In the genomic region with DNA sequence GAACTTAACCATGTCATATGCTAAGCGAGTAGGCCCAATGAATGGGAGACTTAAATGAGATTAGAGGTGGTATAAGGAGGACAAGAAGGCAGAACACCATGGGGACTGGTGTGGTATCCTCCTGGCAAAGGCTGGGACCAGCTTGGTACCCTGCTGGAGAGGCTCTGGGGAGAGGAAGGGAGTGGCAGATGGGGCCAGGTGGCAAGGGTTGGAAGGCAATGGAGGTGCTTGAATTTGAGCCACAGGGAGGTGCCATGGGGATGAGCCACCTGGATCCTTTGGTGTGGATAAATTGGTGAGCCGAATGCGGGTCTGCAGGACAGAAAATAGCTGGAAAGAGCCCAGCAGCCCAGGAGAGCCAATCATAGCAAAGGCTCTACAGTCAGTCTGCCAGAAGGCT, we compare ENCODE assay signal across 19 mouse cellular contexts. TPM values are rescaled to one million over a fixed set of nuclear protein-coding genes. Genes with fewer than 3 reads are reported as not detected.
A peak's percentile ranks its signal among the peaks of the same experiment; 100 is the strongest.
DNase-seq lines count a peak whose midpoint lies in the region; ATAC-seq lines count a peak whose summit lies in the region.
"Had no signal": no experiment of that assay in that cellular context is flagged by ENCODE, and none has a peak within 500 bp of the region (broad histone marks: within the 10 kb centered on the region; RNA-seq: fewer than 3 reads in every experiment).

No protein-coding gene starts in this region.

- H3K4me2 ChIP-seq in hindbrain, embryonic 13.5 days = no peak overlapping the region
- no peak overlapping the region for H3K4me2 ChIP-seq in hindbrain, embryonic 11.5 days (replicated peaks; ENCODE audit: low read depth, low read length)
- H3K4me2 ChIP-seq in midbrain, embryonic 13.5 days (replicated peaks) = no peak overlapping the region
- H3K4me2 ChIP-seq in midbrain, embryonic 14.5 days (ENCODE audit: low read length) = no peak overlapping the region
- H3K4me2 ChIP-seq: embryonic facial prominence, embryonic 13.5 days; heart, embryonic 13.5 days; kidney, embryonic 15.5 days; liver, embryonic 15.5 days; midbrain, embryonic 15.5 days; neural tube, embryonic 12.5 days; stomach, embryonic 15.5 days had no signal

- no peaks in the 10 kb centered on the region for H3K36me3 ChIP-seq in hindbrain, embryonic 13.5 days
- no peaks in the 10 kb centered on the region for H3K36me3 ChIP-seq in hindbrain, embryonic 11.5 days (ENCODE audit: control insufficient read depth, insufficient read depth, low read length)
- H3K36me3 ChIP-seq in midbrain, embryonic 13.5 days = no peaks in the 10 kb centered on the region
- no peaks in the 10 kb centered on the region for H3K36me3 ChIP-seq in midbrain, embryonic 14.5 days (ENCODE audit: control insufficient read depth, insufficient read depth, low read length)
- H3K36me3 ChIP-seq: embryonic facial prominence, embryonic 13.5 days; heart, embryonic 13.5 days; kidney, embryonic 15.5 days; liver, embryonic 15.5 days; midbrain, embryonic 15.5 days; neural tube, embryonic 12.5 days; stomach, embryonic 15.5 days had no signal

- H3K9me3 ChIP-seq in hindbrain, embryonic 13.5 days = no peaks in the 10 kb centered on the region
- H3K9me3 ChIP-seq in hindbrain, embryonic 11.5 days (ENCODE audit: control insufficient read depth, low read length) = no peaks in the 10 kb centered on the region
- H3K9me3 ChIP-seq in midbrain, embryonic 13.5 days = no peaks in the 10 kb centered on the region
- no peaks in the 10 kb centered on the region for H3K9me3 ChIP-seq in midbrain, embryonic 14.5 days (ENCODE audit: control insufficient read depth, low read length)
- H3K9me3 ChIP-seq: embryonic facial prominence, embryonic 13.5 days; heart, embryonic 13.5 days; kidney, embryonic 15.5 days; liver, embryonic 15.5 days; midbrain, embryonic 15.5 days; neural tube, embryonic 12.5 days; stomach, embryonic 15.5 days had no signal

- peak overlapping the region; percentile 1; the same call in 1 of the 2 replicates for H3K27ac ChIP-seq in hindbrain, embryonic 13.5 days
- no peak overlapping the region for H3K27ac ChIP-seq in hindbrain, embryonic 11.5 days (ENCODE audit: low read depth, low read length)
- H3K27ac ChIP-seq in midbrain, embryonic 13.5 days = peak overlapping the region; percentile 41; the same call in 1 of the 2 replicates
- H3K27ac ChIP-seq in midbrain, embryonic 14.5 days (replicated peaks; ENCODE audit: low read depth, low read length) = no peak overlapping the region
- H3K27ac ChIP-seq: embryonic facial prominence, embryonic 13.5 days; heart, embryonic 13.5 days; kidney, embryonic 15.5 days; liver, embryonic 15.5 days; neural tube, embryonic 12.5 days; stomach, embryonic 15.5 days had no signal

- DNase-seq in hindbrain, embryonic 11.5 days (ENCODE audit: low spot score) = no peak
- DNase-seq in midbrain, embryonic 14.5 days = no peak
- peak; percentile 100 for DNase-seq in cerebellum, adult 9-11 months
- DNase-seq in thymus, postnatal 4 days = no peak
- DNase-seq in right cerebral cortex, postnatal 36 days (ENCODE audit: low spot score in 2 of 2) = no peak
- DNase-seq: gastrocnemius, postnatal 36 days; layer of hippocampus, adult 9-11 months; lung, postnatal 36 days; thymus, postnatal 25 days had no signal

- H3K4me3 ChIP-seq in hindbrain, embryonic 13.5 days = no peak overlapping the region
- no peak overlapping the region for H3K4me3 ChIP-seq in hindbrain, embryonic 11.5 days (ENCODE audit: low read depth, low read length)
- no peak overlapping the region for H3K4me3 ChIP-seq in midbrain, embryonic 13.5 days (replicated peaks)
- H3K4me3 ChIP-seq in midbrain, embryonic 14.5 days (replicated peaks; ENCODE audit: low read depth, low read length) = no peak overlapping the region
- H3K4me3 ChIP-seq: embryonic facial prominence, embryonic 13.5 days; heart, embryonic 13.5 days; kidney, embryonic 15.5 days; liver, embryonic 15.5 days; midbrain, embryonic 15.5 days; neural tube, embryonic 12.5 days; stomach, embryonic 15.5 days had no signal

- ATAC-seq in hindbrain, embryonic 13.5 days (ENCODE audit: low FRiP score) = no peak
- no peak for ATAC-seq in hindbrain, embryonic 11.5 days (ENCODE audit: low FRiP score)
- ATAC-seq in midbrain, embryonic 13.5 days = no peak
- ATAC-seq in midbrain, embryonic 14.5 days (ENCODE audit: low FRiP score, low TSS enrichment) = no peak
- ATAC-seq: midbrain, embryonic 15.5 days had no signal

- no peak overlapping the region for H3K9ac ChIP-seq in hindbrain, embryonic 13.5 days
- H3K9ac ChIP-seq in hindbrain, embryonic 11.5 days (ENCODE audit: low read depth, low read length) = no peak overlapping the region
- H3K9ac ChIP-seq in midbrain, embryonic 13.5 days (replicated peaks) = no peak overlapping the region
- no peak overlapping the region for H3K9ac ChIP-seq in midbrain, embryonic 14.5 days (replicated peaks; ENCODE audit: low read length)
- H3K9ac ChIP-seq: embryonic facial prominence, embryonic 13.5 days; heart, embryonic 13.5 days; kidney, embryonic 15.5 days; liver, embryonic 15.5 days; midbrain, embryonic 15.5 days; neural tube, embryonic 12.5 days; stomach, embryonic 15.5 days had no signal

- 0 out of 2 replicates have a peak, but pooled peaks cover 6% of the 10 kb centered on the region for H3K4me1 ChIP-seq in hindbrain, embryonic 13.5 days (replicated peaks)
- no peaks in the 10 kb centered on the region; the same call in 1 of the 2 replicates for H3K4me1 ChIP-seq in hindbrain, embryonic 11.5 days (replicated peaks; ENCODE audit: control insufficient read depth, insufficient read depth, low read length)
- H3K4me1 ChIP-seq in midbrain, embryonic 13.5 days (replicated peaks) = peaks cover 10% of the 10 kb centered on the region
- H3K4me1 ChIP-seq in midbrain, embryonic 14.5 days (ENCODE audit: control insufficient read depth, insufficient read depth, low read length) = 0 out of 2 replicates have a peak, but pooled peaks cover 4% of the 10 kb centered on the region
- H3K4me1 ChIP-seq: embryonic facial prominence, embryonic 13.5 days; liver, embryonic 15.5 days; stomach, embryonic 15.5 days had no signal

- 62% methylated on average over 3 of the region's 3 CpGs for WGBS in hindbrain, embryonic 13.5 days
- WGBS in hindbrain, embryonic 11.5 days = 68% methylated on average over 3 of the region's 3 CpGs
- WGBS in midbrain, embryonic 13.5 days = 64% methylated on average over 3 of the region's 3 CpGs
- WGBS in midbrain, embryonic 14.5 days = 57% methylated on average over 3 of the region's 3 CpGs

- peaks cover 2% of the 10 kb centered on the region for H3K27me3 ChIP-seq in hindbrain, embryonic 13.5 days
- no peaks in the 10 kb centered on the region for H3K27me3 ChIP-seq in hindbrain, embryonic 11.5 days (ENCODE audit: control insufficient read depth, insufficient read depth, low read length)
- H3K27me3 ChIP-seq in midbrain, embryonic 13.5 days = no peaks in the 10 kb centered on the region
- H3K27me3 ChIP-seq in midbrain, embryonic 14.5 days (ENCODE audit: control insufficient read depth, insufficient read depth, low read length) = no peaks in the 10 kb centered on the region
- H3K27me3 ChIP-seq: embryonic facial prominence, embryonic 13.5 days; heart, embryonic 13.5 days; kidney, embryonic 15.5 days; liver, embryonic 15.5 days; midbrain, embryonic 15.5 days; neural tube, embryonic 12.5 days; stomach, embryonic 15.5 days had no signal

RNA-seq across cellular contexts. Expression of gene F830045P16Rik, which starts 8.5 kb away (rescaled TPM):
- polyA plus RNA-seq in hindbrain, embryonic 13.5 days (2015; fragmentation: Nextera tagmentation; extraction: Ambion mirVana) = not detected in 2 replicates
- polyA plus RNA-seq in hindbrain, embryonic 11.5 days (2014; fragmentation: Nextera tagmentation; extraction: Ambion mirVana) = not detected in 2 replicates
- not detected in 2 replicates for polyA plus RNA-seq in midbrain, embryonic 13.5 days (2015; fragmentation: Nextera tagmentation; extraction: Ambion mirVana)
- not detected in 2 replicates for polyA plus RNA-seq in midbrain, embryonic 14.5 days (2014; fragmentation: Nextera tagmentation; extraction: Ambion mirVana)
- polyA plus RNA-seq: C2C12; embryonic facial prominence, embryonic 13.5 days; heart, embryonic 13.5 days; liver, embryonic 15.5 days; midbrain, embryonic 15.5 days; neural tube, embryonic 12.5 days had no signal

RNA-seq across cellular contexts. Expression of gene Sirpa, which starts 47.7 kb away (rescaled TPM):
- polyA plus RNA-seq in hindbrain, embryonic 13.5 days (2015; fragmentation: Nextera tagmentation; extraction: Ambion mirVana) = 20.8 and 23.1 TPM in 2 replicates
- polyA plus RNA-seq in hindbrain, embryonic 11.5 days (2014; fragmentation: Nextera tagmentation; extraction: Ambion mirVana) = 17.2 and 18.4 TPM in 2 replicates
- polyA plus RNA-seq in midbrain, embryonic 13.5 days (2015; fragmentation: Nextera tagmentation; extraction: Ambion mirVana) = 19.1 and 21.0 TPM in 2 replicates
- polyA plus RNA-seq in midbrain, embryonic 14.5 days (2014; fragmentation: Nextera tagmentation; extraction: Ambion mirVana) = 28.3 and 35.7 TPM in 2 replicates

Comparison
In these comparisons a context has a peak if more than half of its experiments do, and no peak if none do; other contexts are left out.
1. H3K27ac ChIP-seq: peak in hindbrain, embryonic 13.5 days (single experiment) and midbrain, embryonic 13.5 days (single experiment); none in hindbrain, embryonic 11.5 days (single experiment) and midbrain, embryonic 14.5 days (single experiment).